Mouse (Mus musculus): ENCODE results near the gene Paf1. TPM values are rescaled to one million over a fixed set of nuclear protein-coding genes. Genes with fewer than 3 reads are reported as not detected.
"Not testable (repeated sequence)": the region's sequence is repeated elsewhere in the genome, so short reads cannot be mapped to it uniquely, and the experiment has no call there.

Gene Paf1
- polyA plus RNA-seq, 1 experiment from 2014 or later, result 82.0 TPM

DNA sequence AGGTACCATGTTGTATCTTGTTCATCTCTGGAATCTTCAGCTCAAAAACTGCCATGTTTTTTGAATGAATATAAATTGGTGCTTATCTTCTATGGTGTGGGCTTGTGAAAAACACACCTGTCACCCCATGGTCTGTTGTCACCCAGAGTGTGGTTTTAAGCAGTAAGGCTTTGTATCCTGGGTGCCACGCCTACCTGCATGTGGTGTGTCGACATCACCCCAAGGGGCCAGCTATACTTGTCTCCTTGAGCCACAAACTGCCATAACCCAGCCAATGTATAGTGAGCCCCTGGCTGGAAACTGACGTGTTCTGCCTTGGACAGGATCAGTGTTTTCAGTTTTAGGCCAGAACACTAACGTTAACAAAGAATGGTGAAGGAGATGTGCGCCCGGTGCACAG is 8.6 kb upstream of the Paf1 start:
- Histone ChIP-seq H3K27ac (ENCODE audit: low read depth, low read length) (no peak overlapping the region), H3K27me3 (ENCODE audit: control insufficient read depth, insufficient read depth, low read length) (no peaks in the 10 kb centered on the region), H3K4me1 (replicated peaks; ENCODE audit: control insufficient read depth, insufficient read depth, low read length) (peaks cover 14% of the 10 kb centered on the region; the same call in 1 of the 2 replicates), H3K9me3 (ENCODE audit: control insufficient read depth, low read length) (no peaks in the 10 kb centered on the region), H3K4me2 (ENCODE audit: low read depth, low read length, severe bottlenecking) (no peak overlapping the region), H3K4me3 (ENCODE audit: low read depth, low read length) (no peak overlapping the region), H3K9ac (ENCODE audit: low read length) (no peak overlapping the region), H3K36me3 (ENCODE audit: control insufficient read depth, insufficient read depth, low read length) (peaks cover 4% of the 10 kb centered on the region; the same call in 1 of the 2 replicates)
- no peak for DNase-seq (ENCODE audit: low spot score)
- no peak for ATAC-seq (replicated peaks; ENCODE audit: low FRiP score)
- whole genome bisulfite sequencing, result 84% methylated on average over 6 of the region's 6 CpGs

DNA sequence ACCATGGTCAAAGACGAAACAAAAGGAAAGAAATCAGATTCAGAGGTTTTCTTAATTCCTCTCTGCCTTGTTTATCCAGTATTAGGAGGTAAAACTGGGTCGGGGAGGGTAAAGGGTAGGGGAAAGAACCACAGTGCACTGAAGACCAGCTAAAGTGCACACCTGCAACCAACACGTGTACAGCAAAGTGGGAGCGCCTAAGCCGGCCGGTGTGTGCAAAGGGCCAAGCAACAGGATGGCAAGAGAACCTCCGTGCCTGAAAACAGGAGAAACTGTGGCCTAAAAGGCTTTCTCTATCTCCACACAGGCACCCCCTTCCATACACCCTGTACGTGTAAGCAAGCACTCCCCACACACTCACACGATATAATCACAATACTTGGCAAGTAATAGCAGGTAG is 7.6 kb upstream of the Paf1 start:
- no peaks in the 10 kb centered on the region for H3K9me3 ChIP-seq (ENCODE audit: control insufficient read depth, low read length)
- no peak for DNase-seq (ENCODE audit: low spot score)
- H3K27me3 ChIP-seq (ENCODE audit: control insufficient read depth, insufficient read depth, low read length), result no peaks in the 10 kb centered on the region
- H3K36me3 ChIP-seq (ENCODE audit: control insufficient read depth, insufficient read depth, low read length), result peaks cover 6% of the 10 kb centered on the region; the same call in 1 of the 2 replicates
- ATAC-seq (replicated peaks; ENCODE audit: low FRiP score), result no peak
- H3K4me3 ChIP-seq (ENCODE audit: low read depth, low read length), result no peak overlapping the region
- H3K9ac ChIP-seq (ENCODE audit: low read length), result no peak overlapping the region
- peaks cover 11% of the 10 kb centered on the region; the same call in 1 of the 2 replicates for H3K4me1 ChIP-seq (replicated peaks; ENCODE audit: control insufficient read depth, insufficient read depth, low read length)
- H3K4me2 ChIP-seq (ENCODE audit: low read depth, low read length, severe bottlenecking), result no peak overlapping the region
- no peak overlapping the region for H3K27ac ChIP-seq (ENCODE audit: low read depth, low read length)
- WGBS, result 93% methylated on average over 9 of the region's 9 CpGs

DNA sequence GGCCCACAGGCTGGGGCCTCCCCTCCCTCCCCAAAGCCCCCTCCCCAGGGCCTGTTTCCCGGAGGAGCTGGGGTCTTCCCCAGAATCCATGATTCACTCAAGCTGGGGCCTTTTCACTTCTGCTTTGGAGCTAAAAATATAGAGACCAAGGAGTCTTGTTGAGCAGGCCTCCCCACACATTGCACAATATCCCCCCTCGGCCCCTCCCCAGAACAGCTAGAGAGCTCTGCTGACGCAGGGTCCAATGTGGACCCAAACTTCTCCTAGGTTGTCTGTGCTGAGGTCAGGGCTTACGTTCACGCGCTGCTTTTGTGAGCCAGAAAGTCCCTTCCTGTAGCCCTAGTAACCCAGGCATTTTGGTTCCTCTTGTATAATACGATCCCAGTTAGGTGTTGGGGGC is 6.7 kb upstream of the Paf1 start:
- no peaks in the 10 kb centered on the region for H3K27me3 ChIP-seq (ENCODE audit: control insufficient read depth, insufficient read depth, low read length)
- H3K36me3 ChIP-seq (ENCODE audit: control insufficient read depth, insufficient read depth, low read length), result peaks cover 7% of the 10 kb centered on the region; the same call in 1 of the 2 replicates
- no peak overlapping the region for H3K9ac ChIP-seq (ENCODE audit: low read length)
- DNase-seq (ENCODE audit: low spot score) (no peak), ATAC-seq (replicated peaks; ENCODE audit: low FRiP score) (no peak)
- WGBS, result 88% methylated on average over 7 of the region's 7 CpGs
- peaks cover 8% of the 10 kb centered on the region; the same call in 1 of the 2 replicates for H3K4me1 ChIP-seq (replicated peaks; ENCODE audit: control insufficient read depth, insufficient read depth, low read length)
- H3K27ac ChIP-seq (ENCODE audit: low read depth, low read length), result no peak overlapping the region
- H3K9me3 ChIP-seq (ENCODE audit: control insufficient read depth, low read length), result no peaks in the 10 kb centered on the region
- no peak overlapping the region for H3K4me3 ChIP-seq (ENCODE audit: low read depth, low read length)
- H3K4me2 ChIP-seq (ENCODE audit: low read depth, low read length, severe bottlenecking), result no peak overlapping the region

DNA sequence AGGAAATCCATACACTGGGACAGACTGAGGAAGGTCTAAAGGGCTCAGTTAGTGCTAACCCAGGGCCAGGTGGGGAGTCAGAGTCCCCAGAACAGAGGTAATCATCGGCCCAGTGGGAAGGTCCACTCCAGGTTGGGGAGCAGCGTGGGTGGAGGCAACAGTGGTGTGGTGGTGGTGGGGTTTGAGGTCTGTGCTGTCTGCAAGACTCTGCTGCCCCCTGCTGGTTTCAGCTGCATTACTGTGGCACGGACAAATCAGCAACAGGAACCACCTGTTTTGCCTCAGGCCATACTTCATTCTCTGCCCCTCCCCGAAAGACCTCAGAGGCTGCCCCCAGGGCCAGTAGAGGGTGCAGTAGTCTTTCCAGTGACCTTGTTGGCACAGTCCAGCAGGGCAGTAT is 6.3 kb upstream of the Paf1 start:
- Histone ChIP-seq H3K27me3 (ENCODE audit: control insufficient read depth, insufficient read depth, low read length) (no peaks in the 10 kb centered on the region), H3K27ac (ENCODE audit: low read depth, low read length) (no peak overlapping the region), H3K36me3 (ENCODE audit: control insufficient read depth, insufficient read depth, low read length) (peaks cover 7% of the 10 kb centered on the region; the same call in 1 of the 2 replicates), H3K9ac (ENCODE audit: low read length) (no peak overlapping the region), H3K4me3 (ENCODE audit: low read depth, low read length) (no peak overlapping the region), H3K4me2 (ENCODE audit: low read depth, low read length, severe bottlenecking) (no peak overlapping the region), H3K9me3 (ENCODE audit: control insufficient read depth, low read length) (no peaks in the 10 kb centered on the region), H3K4me1 (replicated peaks; ENCODE audit: control insufficient read depth, insufficient read depth, low read length) (peaks cover 5% of the 10 kb centered on the region; the same call in 1 of the 2 replicates)
- ATAC-seq (replicated peaks; ENCODE audit: low FRiP score), result peak; percentile 67
- WGBS, result 28% methylated on average over 4 of the region's 4 CpGs
- DNase-seq (ENCODE audit: low spot score), result peak; percentile 91

DNA sequence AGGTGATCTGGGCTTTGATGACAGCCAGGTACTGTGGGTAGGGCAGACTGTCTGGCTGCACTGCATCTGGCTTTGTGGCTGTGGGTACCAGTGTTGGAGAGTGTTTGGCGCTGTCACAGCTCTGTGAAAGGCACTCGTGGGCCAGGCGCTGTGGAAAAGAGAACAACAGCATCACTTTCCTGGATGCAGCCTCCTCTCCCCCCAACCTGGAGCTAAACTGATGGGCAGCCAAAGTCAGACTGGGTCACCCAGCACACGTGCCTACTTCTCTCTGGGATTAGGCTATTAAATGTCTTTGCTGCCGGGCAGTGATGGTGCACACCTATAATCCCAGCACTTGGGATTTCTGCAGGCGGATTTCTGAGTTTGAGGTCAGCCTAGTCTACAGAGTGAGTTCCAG is 5.9 kb upstream of the Paf1 start:
- not testable (repeated sequence) for H3K4me2 ChIP-seq (ENCODE audit: low read depth, low read length, severe bottlenecking); H3K9me3 ChIP-seq (ENCODE audit: control insufficient read depth, low read length); ATAC-seq (replicated peaks; ENCODE audit: low FRiP score); H3K36me3 ChIP-seq (ENCODE audit: control insufficient read depth, insufficient read depth, low read length); H3K4me1 ChIP-seq (replicated peaks; ENCODE audit: control insufficient read depth, insufficient read depth, low read length); H3K9ac ChIP-seq (ENCODE audit: low read length); H3K27me3 ChIP-seq (ENCODE audit: control insufficient read depth, insufficient read depth, low read length); H3K4me3 ChIP-seq (ENCODE audit: low read depth, low read length); H3K27ac ChIP-seq (ENCODE audit: low read depth, low read length); DNase-seq (ENCODE audit: low spot score)
- WGBS, result 86% methylated on average over 6 of the region's 6 CpGs

DNA sequence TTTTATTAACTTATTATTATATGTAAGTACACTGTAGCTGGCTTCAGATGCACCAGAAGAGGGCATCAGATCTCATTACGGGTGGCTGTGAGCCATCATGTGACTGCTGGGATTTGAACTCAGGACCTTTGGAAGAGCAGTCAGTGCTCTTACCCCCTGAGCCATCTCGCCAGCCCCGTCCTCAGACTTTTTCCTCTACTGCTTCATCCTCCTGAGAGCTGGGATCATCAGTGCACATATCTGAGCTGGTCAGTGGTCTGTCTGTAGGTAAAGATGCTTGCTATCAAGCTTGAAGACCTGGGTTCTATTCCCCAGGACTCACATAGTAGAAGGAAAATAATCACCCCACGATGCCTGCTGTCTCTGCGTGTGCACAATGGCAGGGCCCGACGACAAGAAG is 5.4 kb upstream of the Paf1 start:
- not testable (repeated sequence) for H3K4me3 ChIP-seq (ENCODE audit: low read depth, low read length); DNase-seq (ENCODE audit: low spot score); H3K27me3 ChIP-seq (ENCODE audit: control insufficient read depth, insufficient read depth, low read length); H3K36me3 ChIP-seq (ENCODE audit: control insufficient read depth, insufficient read depth, low read length); H3K9ac ChIP-seq (ENCODE audit: low read length); H3K4me2 ChIP-seq (ENCODE audit: low read depth, low read length, severe bottlenecking); H3K27ac ChIP-seq (ENCODE audit: low read depth, low read length); H3K9me3 ChIP-seq (ENCODE audit: control insufficient read depth, low read length); H3K4me1 ChIP-seq (replicated peaks; ENCODE audit: control insufficient read depth, insufficient read depth, low read length); ATAC-seq (replicated peaks; ENCODE audit: low FRiP score)
- 88% methylated on average over 7 of the region's 7 CpGs for WGBS

DNA sequence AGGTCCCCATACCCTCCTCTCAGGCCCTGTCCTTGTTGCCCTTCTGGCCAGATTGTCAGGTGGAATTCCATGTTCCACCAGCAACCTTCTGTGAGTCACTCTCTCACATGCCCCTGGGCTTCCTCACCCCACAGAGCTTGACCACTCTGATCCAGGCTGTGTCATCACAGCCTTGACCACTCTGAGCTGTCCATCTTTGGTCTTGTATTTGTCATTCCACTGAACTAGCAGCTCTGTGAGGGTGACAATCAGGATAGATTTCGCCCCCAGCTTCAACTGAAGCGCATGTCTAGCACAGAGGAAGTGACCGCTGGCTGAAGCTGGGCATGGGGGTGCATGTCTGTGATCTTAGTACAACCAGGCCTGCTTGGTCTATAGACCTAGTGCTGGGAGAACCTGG is 2.4 kb upstream of the Paf1 start:
- H3K36me3 ChIP-seq (ENCODE audit: control insufficient read depth, insufficient read depth, low read length), result peaks cover 7% of the 10 kb centered on the region; the same call in 1 of the 2 replicates
- no peak overlapping the region for H3K27ac ChIP-seq (ENCODE audit: low read depth, low read length)
- DNase-seq (ENCODE audit: low spot score) (no peak), ATAC-seq (replicated peaks; ENCODE audit: low FRiP score) (no peak)
- H3K4me2 ChIP-seq (ENCODE audit: low read depth, low read length, severe bottlenecking), result no peak overlapping the region
- no peaks in the 10 kb centered on the region for H3K27me3 ChIP-seq (ENCODE audit: control insufficient read depth, insufficient read depth, low read length)
- peaks cover 7% of the 10 kb centered on the region; the same call in 1 of the 2 replicates for H3K4me1 ChIP-seq (replicated peaks; ENCODE audit: control insufficient read depth, insufficient read depth, low read length)
- WGBS, result 94% methylated on average over 3 of the region's 3 CpGs
- H3K4me3 ChIP-seq (ENCODE audit: low read depth, low read length), result no peak overlapping the region
- H3K9me3 ChIP-seq (ENCODE audit: control insufficient read depth, low read length), result no peaks in the 10 kb centered on the region
- H3K9ac ChIP-seq (ENCODE audit: low read length), result no peak overlapping the region

DNA sequence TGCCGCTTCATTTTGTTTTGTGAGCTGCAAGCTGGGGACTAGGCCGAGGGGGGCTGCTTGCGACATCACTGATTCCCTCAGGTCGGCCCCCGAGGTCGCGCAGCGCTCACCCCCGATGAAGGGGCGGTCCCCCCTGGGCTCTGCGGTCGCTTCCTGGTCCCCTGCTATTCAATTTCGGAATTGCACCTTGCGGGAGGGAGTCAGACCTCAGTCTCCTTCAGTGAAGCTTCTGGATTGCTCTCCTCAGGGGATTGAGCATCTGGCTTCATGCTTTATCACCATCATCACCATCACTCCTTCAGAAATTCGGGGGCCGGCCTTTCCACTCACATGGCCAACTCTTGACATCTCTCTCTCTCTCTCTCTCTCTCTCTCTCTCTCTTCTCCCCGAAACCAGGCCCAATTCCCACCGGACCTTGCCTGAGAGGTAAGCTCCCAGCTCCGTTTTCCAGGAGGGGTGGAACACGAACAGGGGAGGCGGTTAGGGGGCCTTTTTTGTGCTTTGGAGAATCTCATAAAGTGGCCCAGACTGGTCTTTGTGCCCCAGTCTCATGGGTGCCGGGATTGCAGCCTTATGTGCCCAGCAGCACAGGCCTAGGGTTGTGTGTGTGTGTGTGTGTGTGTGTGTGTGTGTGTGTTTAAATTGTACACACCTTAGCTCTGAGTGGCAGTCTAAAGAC is 661 bp downstream of the Paf1 start:
- DNase-seq (ENCODE audit: low spot score), result no peak
- H3K27me3 ChIP-seq (ENCODE audit: control insufficient read depth, insufficient read depth, low read length), result no peaks in the 10 kb centered on the region
- H3K9ac ChIP-seq (ENCODE audit: low read length), result peak overlapping the region; percentile 80
- H3K36me3 ChIP-seq (ENCODE audit: control insufficient read depth, insufficient read depth, low read length), result peaks cover 9% of the 10 kb centered on the region
- H3K27ac ChIP-seq (ENCODE audit: low read depth, low read length), result no peak overlapping the region
- peak overlapping the region; percentile 84 for H3K4me2 ChIP-seq (ENCODE audit: low read depth, low read length, severe bottlenecking)
- ATAC-seq (replicated peaks; ENCODE audit: low FRiP score), result no peak
- no peaks in the 10 kb centered on the region for H3K9me3 ChIP-seq (ENCODE audit: control insufficient read depth, low read length)
- WGBS, result 7% methylated on average over 22 of the region's 22 CpGs
- H3K4me3 ChIP-seq (ENCODE audit: low read depth, low read length), result peak overlapping the region; percentile 83
- peaks cover 7% of the 10 kb centered on the region; the same call in 1 of the 2 replicates for H3K4me1 ChIP-seq (replicated peaks; ENCODE audit: control insufficient read depth, insufficient read depth, low read length)

DNA sequence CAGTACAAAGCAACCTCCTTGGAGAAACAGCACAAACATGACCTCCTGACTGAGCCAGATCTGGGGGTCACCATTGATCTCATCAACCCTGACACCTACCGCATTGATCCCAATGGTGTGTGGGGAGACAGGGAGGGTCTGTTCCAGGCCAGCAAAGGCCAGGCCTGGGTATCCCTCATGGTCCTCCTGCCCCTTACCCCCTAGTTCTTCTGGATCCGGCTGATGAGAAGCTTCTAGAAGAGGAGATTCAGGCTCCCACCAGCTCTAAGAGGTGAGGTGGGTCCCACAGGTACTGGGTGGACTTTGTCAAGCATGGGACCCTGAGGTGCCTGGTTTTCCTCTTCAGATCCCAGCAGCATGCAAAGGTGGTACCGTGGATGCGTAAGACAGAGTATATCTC is 2.7 kb downstream of the Paf1 start:
- no peaks in the 10 kb centered on the region for H3K27me3 ChIP-seq (ENCODE audit: control insufficient read depth, insufficient read depth, low read length)
- no peak overlapping the region for H3K9ac ChIP-seq (ENCODE audit: low read length)
- H3K4me1 ChIP-seq (replicated peaks; ENCODE audit: control insufficient read depth, insufficient read depth, low read length), result peaks cover 7% of the 10 kb centered on the region; the same call in 1 of the 2 replicates
- no peak overlapping the region for H3K4me3 ChIP-seq (ENCODE audit: low read depth, low read length)
- DNase-seq (ENCODE audit: low spot score) (no peak), ATAC-seq (replicated peaks; ENCODE audit: low FRiP score) (no peak)
- no peak overlapping the region for H3K27ac ChIP-seq (ENCODE audit: low read depth, low read length)
- H3K4me2 ChIP-seq (ENCODE audit: low read depth, low read length, severe bottlenecking), result no peak overlapping the region
- 95% methylated on average over 4 of the region's 4 CpGs for WGBS
- peaks cover 5% of the 10 kb centered on the region for H3K36me3 ChIP-seq (ENCODE audit: control insufficient read depth, insufficient read depth, low read length)
- no peaks in the 10 kb centered on the region for H3K9me3 ChIP-seq (ENCODE audit: control insufficient read depth, low read length)
